Mouse (Mus musculus) heart, postnatal 10 days (tissue): ENCODE measurements at regions not wholly inside any gene's neighbourhood (a gene's known extent, or its start where the extent isn't known, plus 50 kb on each side); places are given as distances from the start of the nearest gene placed in this dataset.

Experiments used
- DNase-seq, 2 experiments: peaks; one replicate each; pipeline ENCODE4 v3.0.0; 2021
- intact Hi-C: fragments of 180-260 bp; cut with DNase I; formaldehyde crosslinking; loops from one replicate; pipeline ENCODE4 v1.15.1; 2025

GRCm38 (mm10) chr12:67471666-67472065 is 249.3 kb upstream of the Mdga2 start:
- DNase-seq = no peak
- intact Hi-C loops = no loop called here

GRCm38 (mm10) chr12:67471001-67471400 is 248.7 kb upstream of the Mdga2 start:
- intact Hi-C loops = no loop called here
- DNase-seq = peak in 1 of 2 experiments; percentile 7

GRCm38 (mm10) chr12:67449109-67449508 is 226.8 kb upstream of the Mdga2 start:
- DNase-seq = no peak
- intact Hi-C loops = no loop called here

GRCm38 (mm10) chr12:67430318-67430950 is 208.1 kb upstream of the Mdga2 start:
- intact Hi-C loops = loop anchor here (2.0 kb wide), 1 partner anchor 1432 kb away; no protein-coding TSS in a partner anchor
- DNase-seq = peak; percentile 11 to 15

GRCm38 (mm10) chr12:67426801-67427200 is 204.5 kb upstream of the Mdga2 start:
- no peak for DNase-seq
- intact Hi-C loops = no loop called here

- intact Hi-C loops = no loop called here
- DNase-seq = no peak
These were observed 177.2 kb upstream of the Mdga2 start for GRCm38 (mm10) chr12:67399537-67399936.

GRCm38 (mm10) chr12:67374530-67374929 is 152.2 kb upstream of the Mdga2 start:
- intact Hi-C loops = no loop called here
- no peak for DNase-seq

- no peak for DNase-seq
- intact Hi-C loops = no loop called here
These were observed 126.2 kb upstream of the Mdga2 start for GRCm38 (mm10) chr12:67348551-67348950.

GRCm38 (mm10) chr12:67332483-67332998 is 110.2 kb upstream of the Mdga2 start:
- DNase-seq = no peak
- intact Hi-C loops = no loop called here

GRCm38 (mm10) chr12:67326326-67326725 is 104.0 kb upstream of the Mdga2 start:
- DNase-seq = no peak
- intact Hi-C loops = no loop called here

GRCm38 (mm10) chr12:67325799-67326198 is 103.5 kb upstream of the Mdga2 start:
- intact Hi-C loops = no loop called here
- no peak for DNase-seq

GRCm38 (mm10) chr12:67325335-67325734 is 103.0 kb upstream of the Mdga2 start:
- intact Hi-C loops = no loop called here
- DNase-seq = no peak

GRCm38 (mm10) chr12:67318687-67319086 is 96.3 kb upstream of the Mdga2 start:
- intact Hi-C loops = no loop called here
- no peak for DNase-seq

- DNase-seq = no peak
- intact Hi-C loops = no loop called here
These were observed 77.9 kb upstream of the Mdga2 start for GRCm38 (mm10) chr12:67300245-67300644.

- intact Hi-C loops = no loop called here
- DNase-seq = no peak
These were observed 67.7 kb upstream of the Mdga2 start for GRCm38 (mm10) chr12:67290054-67290453.

GRCm38 (mm10) chr12:67272863-67273262 is 50.5 kb upstream of the Mdga2 start:
- no peak for DNase-seq
- intact Hi-C loops = no loop called here

- no peak for DNase-seq
- intact Hi-C loops = no loop called here
These were observed 50.0 kb upstream of the Mdga2 start for GRCm38 (mm10) chr12:67272329-67272728.
